Mouse (Mus musculus): ENCODE data around the gene Hist1h2bk.
"Not testable (repeated sequence)": the region's sequence is repeated elsewhere in the genome, so short reads cannot be mapped to it uniquely, and the experiment has no call there.

Gene Hist1h2bk

GRCm38 (mm10) chr13:22035267-22036148 lies at the start of gene Hist1h2bk, which contains the start of gene Hist1h2ah:
Hist1h2bk (plus strand) TSS chr13:22035870.
Hist1h2ah (minus strand) TSS chr13:22035568.
- DNase-seq (ENCODE audit: low read depth, low spot score), result not testable (repeated sequence)

DNA sequence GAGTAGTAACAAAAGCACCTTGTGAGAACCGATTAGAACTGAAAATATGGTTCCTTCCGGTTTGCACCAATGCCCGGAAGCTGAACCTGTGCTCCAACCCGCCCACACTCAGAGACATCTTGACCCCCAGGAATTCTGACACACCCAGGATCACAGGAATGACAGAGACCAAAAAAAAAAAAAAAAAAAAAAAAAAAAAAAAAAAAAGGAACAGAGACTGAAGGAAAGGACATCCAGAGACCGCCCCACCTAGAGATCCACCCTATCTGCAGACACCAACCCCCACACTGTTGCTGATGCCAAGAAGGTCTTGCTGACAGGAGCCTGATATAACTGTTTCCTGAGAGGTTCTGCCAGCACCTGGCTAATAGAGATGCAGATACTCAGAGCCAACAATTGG lies 43.1 kb upstream of the Hist1h2bk start:
- no peak for DNase-seq (ENCODE audit: low read depth, low spot score)

GRCm38 (mm10) chr13:21993957-21994738 lies 41.5 kb upstream of the Hist1h2bk start:
- DNase-seq (ENCODE audit: low read depth, low spot score), result no peak

GRCm38 (mm10) chr13:21994896-21995295 lies 40.8 kb upstream of the Hist1h2bk start:
- no peak for DNase-seq (ENCODE audit: low read depth, low spot score)

DNA sequence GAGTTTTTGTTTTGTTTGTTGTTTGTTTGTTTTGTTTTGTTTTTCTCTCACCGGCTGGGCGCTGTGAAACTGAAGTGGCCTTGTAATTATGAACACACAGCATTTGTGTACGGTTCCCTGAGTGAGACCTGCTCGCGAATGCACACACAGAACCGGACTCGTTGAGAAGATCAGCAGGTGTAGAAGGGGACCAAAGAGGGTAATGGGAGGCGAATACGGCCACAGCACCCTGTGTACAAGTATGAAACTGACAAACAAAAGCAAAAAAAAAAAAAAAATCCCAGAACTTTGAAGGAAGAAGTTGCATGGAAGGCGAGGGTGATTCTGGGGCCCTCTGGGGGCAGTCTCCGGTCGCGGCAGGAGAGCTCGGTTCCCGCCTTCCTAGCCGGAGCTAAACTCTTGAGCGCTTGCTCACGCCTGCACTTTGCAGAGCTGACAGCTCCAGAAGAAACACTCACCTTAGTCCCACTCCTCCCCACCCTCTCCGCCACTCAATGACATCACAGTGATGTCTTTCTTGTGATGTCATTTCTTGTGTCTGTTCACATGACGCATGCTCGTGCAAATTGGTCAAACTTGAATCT lies 40.2 kb upstream of the Hist1h2bk start:
- DNase-seq (ENCODE audit: low read depth, low spot score), result no peak

- DNase-seq (ENCODE audit: low read depth, low spot score), result no peak
Observed at GRCm38 (mm10) chr13:21996101-21996839, 39.4 kb upstream of the Hist1h2bk start.

DNA sequence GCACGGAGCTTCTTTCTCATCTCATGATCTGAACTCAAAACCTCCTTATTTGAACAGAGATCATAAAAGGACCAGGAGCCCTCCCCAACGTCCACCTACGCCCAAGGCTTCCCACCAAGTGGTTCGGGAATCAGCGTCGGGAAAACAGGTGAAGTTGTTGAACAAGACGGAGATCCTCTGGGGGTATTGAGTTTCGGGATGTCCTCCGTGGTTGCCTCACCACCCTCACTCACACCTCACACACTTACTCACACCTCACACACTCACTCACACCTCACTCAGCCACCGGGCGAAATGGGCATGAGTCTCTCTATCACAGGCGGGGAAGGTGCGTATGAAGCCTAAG lies 38.9 kb upstream of the Hist1h2bk start:
- DNase-seq (ENCODE audit: low read depth, low spot score), result no peak

- no peak for DNase-seq (ENCODE audit: low read depth, low spot score)
Observed at GRCm38 (mm10) chr13:21997201-21997820, 38.4 kb upstream of the Hist1h2bk start.

DNA sequence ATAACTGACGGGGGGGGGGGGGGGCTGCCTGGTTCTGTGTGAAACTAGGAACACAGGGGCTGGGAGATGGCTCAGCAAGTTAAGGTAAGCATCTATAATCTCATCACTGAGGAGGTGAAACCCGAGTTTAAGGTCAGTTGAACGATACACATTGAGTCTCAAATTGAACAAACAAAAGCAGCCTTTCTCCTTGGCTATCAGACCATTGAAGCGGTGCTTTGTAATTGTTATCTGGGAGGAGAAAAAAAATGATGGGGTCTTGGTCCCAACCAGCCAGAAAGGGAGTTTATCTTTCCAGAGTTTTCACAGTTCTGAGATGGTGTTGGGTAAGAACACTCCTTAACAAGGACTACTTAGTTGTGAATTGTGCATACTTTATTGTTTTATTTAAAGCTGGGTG lies 37.8 kb upstream of the Hist1h2bk start:
- DNase-seq (ENCODE audit: low read depth, low spot score), result no peak

DNA sequence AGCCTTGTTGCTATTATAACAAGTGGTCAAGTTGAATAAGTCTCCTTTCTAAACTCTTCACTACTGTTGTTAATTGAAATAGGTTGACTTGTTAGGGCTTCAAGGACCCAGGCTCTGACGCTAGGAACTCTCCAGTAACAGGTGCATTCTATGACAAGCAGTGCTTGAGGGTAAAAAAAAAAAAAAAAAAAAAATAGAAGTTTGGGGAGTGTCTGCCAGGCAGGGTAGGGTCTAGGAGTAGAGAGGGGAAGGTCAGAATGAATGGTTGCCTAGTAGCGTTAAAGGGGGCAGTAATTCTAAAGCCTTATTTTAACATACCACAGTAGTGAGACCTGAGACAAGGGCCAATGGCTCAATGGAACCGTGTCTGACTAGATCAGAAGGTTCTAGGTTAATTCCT lies 37.3 kb upstream of the Hist1h2bk start:
- no peak for DNase-seq (ENCODE audit: low read depth, low spot score)

GRCm38 (mm10) chr13:21999147-21999546 lies 36.5 kb upstream of the Hist1h2bk start:
- DNase-seq (ENCODE audit: low read depth, low spot score), result no peak

GRCm38 (mm10) chr13:22001346-22001745 lies 34.3 kb upstream of the Hist1h2bk start:
- DNase-seq (ENCODE audit: low read depth, low spot score), result no peak

DNA sequence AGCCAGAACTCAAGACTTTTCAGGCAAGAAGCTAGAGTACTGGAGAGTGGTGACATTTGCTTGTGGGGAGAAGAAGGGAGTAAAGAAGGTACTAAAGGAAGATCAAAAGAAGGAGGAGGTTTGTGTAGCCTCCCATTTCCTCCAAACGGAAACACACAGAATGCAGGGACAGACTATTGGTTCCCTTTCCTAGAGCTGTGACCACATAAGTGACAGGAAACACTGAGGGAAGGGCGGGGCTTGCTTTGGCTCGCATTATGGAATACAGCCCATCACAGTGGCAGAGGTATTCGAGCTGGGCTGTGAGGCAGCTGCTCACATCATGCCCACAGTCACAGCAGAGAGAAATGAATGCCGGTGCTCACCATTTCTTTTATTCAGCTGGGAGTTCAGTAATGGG lies 33.8 kb upstream of the Hist1h2bk start:
- DNase-seq (ENCODE audit: low read depth, low spot score), result no peak

GRCm38 (mm10) chr13:22005605-22006333 lies 29.9 kb upstream of the Hist1h2bk start:
- DNase-seq (ENCODE audit: low read depth, low spot score), result no peak

- no peak for DNase-seq (ENCODE audit: low read depth, low spot score)
Observed at GRCm38 (mm10) chr13:22006334-22007120, 29.1 kb upstream of the Hist1h2bk start.

DNA sequence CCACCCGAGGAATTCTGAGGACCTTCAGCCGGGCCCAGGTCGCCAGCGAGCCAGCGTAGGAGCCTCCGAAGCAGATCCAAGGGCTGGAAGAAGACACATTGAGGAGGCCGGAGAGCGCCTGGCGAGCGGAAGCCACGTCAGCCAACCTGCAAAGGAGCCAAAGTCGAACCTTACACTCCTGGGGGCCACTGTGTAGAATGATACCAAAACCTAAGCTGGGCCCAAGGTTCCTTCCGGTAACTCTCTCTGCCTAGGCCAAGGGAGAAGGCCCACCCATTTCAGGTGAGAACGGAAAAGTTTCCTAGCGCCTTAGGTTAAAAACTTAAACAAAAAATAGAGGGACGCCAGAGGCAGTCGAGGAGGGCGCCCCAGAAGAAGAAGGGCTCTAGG lies 28.6 kb upstream of the Hist1h2bk start:
- DNase-seq (ENCODE audit: low read depth, low spot score), result no peak

DNA sequence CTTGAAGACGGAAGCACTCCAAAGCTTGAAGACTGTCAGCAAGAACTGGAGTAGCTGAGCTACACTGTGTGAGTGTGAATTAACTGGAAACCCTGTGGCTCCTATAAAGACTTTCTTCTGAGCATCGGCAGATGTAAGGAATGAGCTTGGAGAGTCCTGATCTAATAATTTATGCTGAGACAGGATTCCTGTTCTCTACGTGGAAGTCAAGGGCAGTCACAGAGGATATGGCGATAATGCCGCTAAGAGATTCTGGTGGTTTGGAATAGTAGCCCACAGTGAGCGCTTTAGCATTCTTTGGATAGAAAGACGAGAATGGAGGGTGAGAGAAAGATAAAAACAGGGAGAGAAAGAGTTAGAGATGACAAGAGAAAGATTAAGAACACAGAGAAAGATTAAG lies 27.8 kb upstream of the Hist1h2bk start:
- DNase-seq (ENCODE audit: low read depth, low spot score), result no peak

- no peak for DNase-seq (ENCODE audit: low read depth, low spot score)
Observed at GRCm38 (mm10) chr13:22008707-22009106, 27.0 kb upstream of the Hist1h2bk start.

DNA sequence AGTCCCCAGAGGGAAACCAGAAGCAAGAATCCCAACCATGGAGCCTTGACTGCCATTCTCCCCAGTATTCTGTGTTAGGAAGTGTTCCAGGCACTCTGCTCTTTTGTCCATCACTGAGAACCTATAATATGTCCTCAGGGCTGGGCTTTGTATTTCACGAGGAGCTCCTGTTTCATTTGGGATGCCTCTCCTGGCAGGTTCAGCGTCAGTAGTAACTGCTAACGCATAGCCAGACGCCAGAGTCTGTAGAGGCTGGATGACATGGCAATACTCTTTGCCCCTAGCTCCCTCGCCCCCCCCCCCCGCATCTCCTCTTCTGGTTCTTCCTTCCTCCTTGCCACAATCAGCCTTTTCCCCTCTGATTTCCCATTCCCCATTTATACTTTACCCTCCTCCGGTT lies 26.0 kb upstream of the Hist1h2bk start, which contains the start of gene Prss16:
Prss16 (minus strand) TSS at position 101 of the 400 bp plus-strand sequence.
- DNase-seq (ENCODE audit: low read depth, low spot score), result no peak

GRCm38 (mm10) chr13:22013716-22014115 lies 22.0 kb upstream of the Hist1h2bk start:
- no peak for DNase-seq (ENCODE audit: low read depth, low spot score)

Measured in WW6 (cell line).